Mouse (Mus musculus) testis, adult 2 months (tissue): Measurements from ENCODE around the gene 9230112D13Rik.

Experiments used
- CTCF ChIP-seq: fragments of 200-500 bp; IDR thresholded peaks from 2 replicates; pipeline ENCODE4 v1.5.1; 2012; ENCODE audit warnings: low read depth, mild to moderate bottlenecking, inconsistent platforms, low read length, moderate library complexity; ENCODE audit not compliant: control insufficient read depth, insufficient read depth, insufficient replicate concordance
- POLR2A ChIP-seq: fragments of 200-500 bp; IDR thresholded peaks from 2 replicates; pipeline ENCODE4 v1.6.1; 2012; ENCODE audit warnings: low read depth, mild to moderate bottlenecking, inconsistent platforms, low read length, moderate library complexity; ENCODE audit not compliant: control insufficient read depth

GRCm38 (mm10) chr14:34486169-34486568, 36.4 kb downstream of the 9230112D13Rik start:
- TF ChIP-seq CTCF (no peak), POLR2A (no peak)
